Mouse (Mus musculus) spleen, adult 2 months (tissue): ENCODE data around the gene Pdss1. TPM values are rescaled to one million over a fixed set of nuclear protein-coding genes. Genes with fewer than 3 reads are reported as not detected.
"Not testable (repeated sequence)": the region's sequence is repeated elsewhere in the genome, so short reads cannot be mapped to it uniquely, and the experiment has no call there.

Source experiments
- DNase-seq, 2 experiments: peaks; one replicate each; pipeline versions ENCODE4 v3.0.0 to v3.0.0-alpha.2; 2012 to 2021; ENCODE audit warnings: low spot score in 2 of 2, low read depth in 1 of 2
- H3K27ac ChIP-seq: fragments of 200-500 bp; 2 replicates; pipeline ENCODE4 v1.5.1; 2012; ENCODE audit warnings: low read length, inconsistent platforms; ENCODE audit not compliant: insufficient read depth
- H3K27me3 ChIP-seq: fragments of 200-500 bp; 2 replicates; pipeline ENCODE4 v1.6.1; 2012; ENCODE audit warnings: mild to moderate bottlenecking, moderate library complexity, low read length, inconsistent platforms; ENCODE audit not compliant: control insufficient read depth, insufficient read depth
- H3K36me3 ChIP-seq: fragments of 200-500 bp; 2 replicates; pipeline ENCODE4 v1.6.1; 2012; ENCODE audit warnings: mild to moderate bottlenecking, low read length, inconsistent platforms; ENCODE audit not compliant: control insufficient read depth, insufficient read depth
- H3K4me1 ChIP-seq: fragments of 200-500 bp; 2 replicates; pipeline ENCODE4 v1.6.1; 2011; ENCODE audit warnings: inconsistent platforms; ENCODE audit not compliant: control insufficient read depth, insufficient read depth, insufficient read length
- H3K4me3 ChIP-seq: fragments of 200-500 bp; 2 replicates; pipeline ENCODE4 v1.5.1; 2011; ENCODE audit warnings: mild to moderate bottlenecking, inconsistent platforms; ENCODE audit not compliant: insufficient read depth, insufficient read length; ENCODE audit errors: extremely low read depth
- CTCF ChIP-seq: fragments of 200-500 bp; IDR thresholded peaks from 2 replicates; pipeline ENCODE4 v1.5.1; 2011; ENCODE audit warnings: mild to moderate bottlenecking, inconsistent platforms; ENCODE audit not compliant: insufficient read depth, insufficient read length, insufficient replicate concordance; ENCODE audit errors: extremely low read depth
- POLR2A ChIP-seq: fragments of 200-500 bp; IDR thresholded peaks from 2 replicates; pipeline ENCODE4 v1.6.1; 2011; ENCODE audit warnings: low read depth, low read length, inconsistent platforms
- WGBS: fragments of 180-500 bp; shearing (Covaris S2); methylation state at CpG from one replicate; pipeline ENCODE4 v1.1.7; 2018; 5-methylcytosine and 5-hydroxymethylcytosine counted together
- polyA plus RNA-seq: library from polyadenylated mRNA; depleted of rRNA; stranded (reverse); fragments of >200 nt; gene quantifications from 2 replicates; pipeline ENCODE4 v1.2.3, GENCODE M21; 2012

Gene Pdss1
- polyA plus RNA-seq, 1 experiment, result 2.4 TPM

DNA sequence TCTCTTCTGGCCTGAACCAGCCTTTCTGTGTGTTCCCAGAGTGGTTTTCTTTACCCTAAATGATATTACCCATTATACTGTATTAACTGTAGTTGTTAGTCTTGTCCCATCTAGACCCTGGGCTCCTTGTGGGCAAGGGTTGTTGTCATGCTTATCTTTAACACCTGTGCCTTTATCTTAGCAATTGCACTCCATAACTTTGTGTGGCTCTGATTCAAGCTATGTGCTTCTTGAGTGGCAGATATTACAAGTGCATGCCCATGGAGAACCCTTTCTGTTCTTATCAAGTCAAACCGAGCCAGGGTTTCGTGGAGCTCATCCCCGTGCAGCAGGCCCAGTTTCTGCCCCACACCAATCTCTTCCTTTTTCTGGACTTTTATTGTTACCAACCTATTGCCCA, 8.6 kb downstream of the Pdss1 start:
- Histone ChIP-seq H3K4me3 (no peak overlapping the region), H3K4me1 (no peaks in the 10 kb centered on the region), H3K27ac (no peak overlapping the region), H3K27me3 (no peaks in the 10 kb centered on the region), H3K36me3 (peaks cover 6% of the 10 kb centered on the region)
- TF ChIP-seq CTCF, result no peak
- TF ChIP-seq POLR2A, result no peak
- 90% methylated on average over 3 of the region's 3 CpGs for WGBS
- DNase-seq, result no peak

- Histone ChIP-seq H3K4me1 (no peaks in the 10 kb centered on the region), H3K27ac (no peak overlapping the region), H3K36me3 (peaks cover 4% of the 10 kb centered on the region), H3K4me3 (no peak overlapping the region), H3K27me3 (no peaks in the 10 kb centered on the region)
- no peak for DNase-seq
- TF ChIP-seq CTCF, result no peak
- TF ChIP-seq POLR2A, result no peak
- 92% methylated on average over 3 of the region's 3 CpGs for WGBS
These were observed 19.1 kb downstream of the Pdss1 start for GRCm38 (mm10) chr2:22914421-22914820.

DNA sequence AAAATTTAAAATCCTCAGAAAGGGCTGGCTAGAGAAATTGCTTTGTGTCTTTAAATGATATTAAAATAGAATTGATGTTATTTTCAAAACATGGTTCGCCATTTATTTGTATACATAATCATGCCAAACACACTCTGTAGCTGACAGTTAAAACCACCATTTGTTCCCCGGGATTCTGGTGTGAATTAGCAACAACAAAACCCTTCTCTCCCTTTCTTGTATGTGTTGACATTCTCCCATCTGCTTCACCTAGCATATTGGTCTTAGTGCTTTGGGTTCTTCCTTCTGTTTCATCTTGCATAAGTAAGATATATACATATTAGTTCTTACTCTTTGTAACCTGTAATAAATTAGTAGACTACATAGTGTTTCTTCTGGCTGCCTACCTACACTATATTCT, 23.3 kb downstream of the Pdss1 start:
- peaks cover 4% of the 10 kb centered on the region for H3K36me3 ChIP-seq
- H3K27ac ChIP-seq, result no peak overlapping the region
- no peak overlapping the region for H3K4me3 ChIP-seq
- WGBS, result 91% methylated on average over 2 of the region's 2 CpGs
- no peaks in the 10 kb centered on the region for H3K27me3 ChIP-seq
- H3K4me1 ChIP-seq, result no peaks in the 10 kb centered on the region
- DNase-seq, result no peak
- TF ChIP-seq POLR2A (no peak), CTCF (no peak)

DNA sequence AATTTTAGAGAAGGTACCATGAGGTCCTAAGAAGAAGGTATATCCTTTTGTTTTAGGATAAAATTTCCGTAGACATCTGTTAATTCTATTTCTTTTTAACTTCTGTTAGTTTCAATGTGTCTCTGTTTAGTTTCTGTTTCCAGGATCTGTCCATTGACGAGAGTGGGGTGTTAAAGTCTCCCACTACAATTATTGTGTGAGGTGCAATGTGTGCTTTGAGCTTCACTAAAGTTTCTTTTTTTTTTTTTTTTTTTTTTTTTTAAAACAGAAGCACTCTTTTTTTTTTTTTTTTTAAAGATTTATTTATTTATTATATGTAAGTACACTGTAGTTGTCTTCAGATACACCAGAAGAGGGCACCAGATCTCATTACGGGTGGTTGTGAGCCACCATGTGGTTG, 30.6 kb downstream of the Pdss1 start:
- H3K27me3 ChIP-seq, H3K36me3 ChIP-seq, H3K27ac ChIP-seq, DNase-seq, H3K4me1 ChIP-seq, H3K4me3 ChIP-seq: not testable (repeated sequence)
- WGBS, result 91% methylated on average over 3 of the region's 3 CpGs

DNA sequence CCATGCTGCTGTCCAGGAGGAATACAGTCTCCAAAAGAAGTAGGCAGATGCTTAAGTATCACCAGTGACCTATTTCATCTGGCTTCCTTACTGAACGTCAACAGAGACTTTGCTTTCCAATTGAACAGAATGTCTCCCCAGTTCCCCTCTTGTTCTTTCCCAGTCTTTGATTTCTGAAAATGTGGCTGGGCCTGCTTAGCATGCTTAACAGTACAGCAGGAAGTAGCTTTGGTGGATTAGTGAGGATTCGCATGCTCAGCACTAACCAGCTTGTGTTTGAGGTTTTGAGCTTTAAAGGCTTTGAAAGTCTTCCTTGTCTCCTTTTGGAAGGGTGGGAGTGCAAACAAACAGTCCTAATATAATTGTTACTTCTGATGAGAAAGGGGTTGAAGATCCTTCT, 32.9 kb downstream of the Pdss1 start:
- DNase-seq, result no peak
- Histone ChIP-seq H3K4me1 (no peaks in the 10 kb centered on the region), H3K27me3 (no peaks in the 10 kb centered on the region), H3K27ac (no peak overlapping the region), H3K4me3 (no peak overlapping the region), H3K36me3 (0 out of 2 replicates have a peak, but pooled peaks cover 1% of the 10 kb centered on the region)
- TF ChIP-seq CTCF (no peak), POLR2A (no peak)
- WGBS, result 83% methylated on average over 2 of the region's 2 CpGs

DNA sequence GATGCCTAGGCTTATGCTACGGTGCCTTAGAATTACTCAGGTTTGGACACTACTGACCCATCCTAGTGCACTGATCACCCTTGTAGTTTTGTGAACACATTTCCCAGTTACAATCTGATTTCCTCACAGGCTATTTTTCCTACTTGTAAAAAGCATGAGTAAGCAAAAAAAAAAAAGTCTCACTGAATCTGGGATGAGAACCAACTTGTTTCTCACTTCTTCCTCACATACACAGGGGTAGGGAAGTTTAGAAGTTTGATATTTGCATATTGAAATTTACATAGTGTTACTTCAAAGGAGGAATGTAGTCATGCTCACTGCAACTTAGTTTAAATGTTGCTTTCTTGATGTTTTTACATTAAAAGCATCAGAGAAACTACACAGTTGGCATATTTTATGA, 38.2 kb downstream of the Pdss1 start:
- H3K4me1 ChIP-seq, result no peaks in the 10 kb centered on the region
- 100% methylated on average over 1 of the region's 1 CpGs for WGBS

DNA sequence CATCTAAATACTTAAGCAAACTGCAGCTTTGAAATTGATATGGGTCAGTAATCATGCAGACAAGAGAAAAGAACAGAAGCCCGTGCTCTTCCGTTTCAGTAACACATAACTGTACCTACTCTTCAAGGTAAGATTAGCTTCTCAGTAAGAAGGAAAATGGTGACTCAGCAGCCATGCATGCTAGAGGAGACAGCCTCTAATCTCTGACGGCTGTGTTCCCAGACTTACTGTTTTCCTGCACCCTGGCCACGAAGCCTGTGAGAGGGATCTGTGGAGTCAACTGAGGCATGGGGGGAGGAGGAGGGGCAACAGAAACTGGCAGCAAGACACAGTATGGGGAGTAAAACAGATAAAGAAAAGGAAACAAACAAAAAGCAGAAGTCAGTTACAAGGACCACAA, 54.6 kb downstream of the Pdss1 start:
- Histone ChIP-seq H3K4me3 (no peak overlapping the region), H3K4me1 (no peaks in the 10 kb centered on the region; the same call in 1 of the 2 replicates), H3K27ac (no peak overlapping the region), H3K36me3 (peaks cover 12% of the 10 kb centered on the region), H3K27me3 (no peaks in the 10 kb centered on the region)
- TF ChIP-seq CTCF, result no peak
- TF ChIP-seq POLR2A, result no peak
- whole genome bisulfite sequencing, result 69% methylated on average over 4 of the region's 4 CpGs
- DNase-seq, result no peak

More for the DNA sequence above, 38.2 kb downstream of the Pdss1 start:
- Histone ChIP-seq H3K27ac (no peak overlapping the region), H3K27me3 (no peaks in the 10 kb centered on the region), H3K4me3 (no peak overlapping the region), H3K36me3 (peaks cover 7% of the 10 kb centered on the region; the same call in 1 of the 2 replicates)
- TF ChIP-seq CTCF (no peak), POLR2A (no peak)
- no peak for DNase-seq

DNA sequence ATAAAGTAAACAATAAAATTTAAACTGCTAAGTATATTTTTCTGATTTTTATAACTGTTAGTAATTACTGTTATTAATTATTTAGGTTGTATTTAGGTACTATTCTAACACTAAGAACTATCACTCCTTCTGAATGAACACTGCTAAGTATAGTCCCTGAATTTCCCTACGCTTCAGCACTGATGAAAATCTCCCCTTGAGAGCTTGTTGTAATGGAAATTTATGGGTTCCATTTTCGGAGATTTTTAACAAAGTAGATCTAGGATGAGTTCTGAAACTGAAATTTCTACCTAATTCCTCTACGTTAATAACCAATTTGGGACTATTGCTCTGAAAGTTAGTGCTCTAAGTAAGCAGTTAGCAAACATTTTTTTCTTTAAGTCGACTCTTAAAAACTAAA, 59.0 kb downstream of the Pdss1 start:
- whole genome bisulfite sequencing, result 91% methylated on average over 4 of the region's 4 CpGs
- TF ChIP-seq POLR2A (no peak), CTCF (no peak)
- H3K27me3 ChIP-seq, result no peaks in the 10 kb centered on the region
- no peaks in the 10 kb centered on the region; the same call in none of the 2 replicates for H3K4me1 ChIP-seq
- H3K4me3 ChIP-seq, result no peak overlapping the region
- H3K36me3 ChIP-seq, result peaks cover 9% of the 10 kb centered on the region
- DNase-seq, result no peak
- H3K27ac ChIP-seq, result no peak overlapping the region
